In genomic region chr17:32284262-32285137, GRCm38 (mm10) we compare ENCODE assay signal across 8 mouse cellular contexts. TPM values are rescaled to one million over a fixed set of nuclear protein-coding genes. Genes with fewer than 3 reads are reported as not detected.
DNase-seq lines count a peak whose midpoint lies in the region; ATAC-seq and TF ChIP-seq lines count a peak whose summit lies in the region.

Brd4 (minus strand) TSS chr17:32284722.

- peak; percentile 19; the same call in 1 of the 2 replicates for TF ChIP-seq CTCF in layer of hippocampus, adult 2 months (conservative IDR thresholded peaks at IDR 0.05)
- TF ChIP-seq CTCF in lung, embryonic 14.5 days (IDR thresholded peaks at IDR 0.05; ENCODE audit: low read depth): no peak
- no peak for TF ChIP-seq CTCF in olfactory bulb, adult 2 months (IDR thresholded peaks at IDR 0.05; ENCODE audit: insufficient read depth, low read depth, low read length)
- TF ChIP-seq CTCF in thymus, adult 2 months (IDR thresholded peaks at IDR 0.05; ENCODE audit: borderline replicate concordance, control insufficient read depth, extremely low read depth, insufficient read depth, low read length, poor library complexity): no peak; the same call in 1 of the 2 replicates

- no peaks in the 10 kb centered on the region for H3K27me3 ChIP-seq in forebrain, embryonic 16.5 days (replicated peaks; ENCODE audit: control insufficient read depth, insufficient read depth, low read length)
- no peaks in the 10 kb centered on the region for H3K27me3 ChIP-seq in lung, embryonic 14.5 days (ENCODE audit: insufficient read depth, low read length)
- H3K27me3 ChIP-seq in thymus, adult 2 months (ENCODE audit: control insufficient read depth, insufficient read depth, low read length): no peaks in the 10 kb centered on the region

- peak within 1 kb of the TSS; percentile 98 to 99 for H3K4me3 ChIP-seq in ES-E14 (ENCODE audit: insufficient read depth in 1 of 2, low read depth in 1 of 2, low read length in 2 of 2, poor library complexity in 1 of 2, severe bottlenecking in 1 of 2)
- peak within 1 kb of the TSS; percentile 95 for H3K4me3 ChIP-seq in forebrain, embryonic 16.5 days (replicated peaks; ENCODE audit: low read length)
- peak within 1 kb of the TSS; percentile 97 for H3K4me3 ChIP-seq in layer of hippocampus, adult 2 months
- H3K4me3 ChIP-seq in lung, embryonic 14.5 days (ENCODE audit: low read depth, low read length): peak within 1 kb of the TSS; percentile 95
- H3K4me3 ChIP-seq in olfactory bulb, adult 2 months (ENCODE audit: insufficient read depth, low read depth, low read length): peak within 1 kb of the TSS; percentile 66
- H3K4me3 ChIP-seq in thymus, adult 2 months (ENCODE audit: control insufficient read depth, insufficient read depth, low read length): peak within 1 kb of the TSS; percentile 90

- peak; percentile 95 for ATAC-seq in forebrain, embryonic 16.5 days
- peak; percentile 93 for ATAC-seq in lung, embryonic 14.5 days (ENCODE audit: insufficient read depth)

- peak within 1 kb of the TSS; percentile 99 for H3K27ac ChIP-seq in ES-E14 (ENCODE audit: insufficient read depth, low read depth, low read length, poor library complexity, severe bottlenecking)
- H3K27ac ChIP-seq in forebrain, embryonic 16.5 days (ENCODE audit: low read length): peak within 1 kb of the TSS; percentile 100
- peak within 1 kb of the TSS; percentile 98 for H3K27ac ChIP-seq in layer of hippocampus, adult 2 months
- peak within 1 kb of the TSS; percentile 99 for H3K27ac ChIP-seq in lung, embryonic 14.5 days (ENCODE audit: low read depth)
- H3K27ac ChIP-seq in olfactory bulb, adult 2 months (ENCODE audit: insufficient read depth, low read depth, low read length): peak within 1 kb of the TSS; percentile 92
- H3K27ac ChIP-seq in thymus, adult 2 months (ENCODE audit: control insufficient read depth, insufficient read depth, low read length): peak within 1 kb of the TSS; percentile 78

- H3K9me3 ChIP-seq in ES-E14 (ENCODE audit: control insufficient read depth, insufficient read depth, low read depth, low read length): no peaks in the 10 kb centered on the region
- no peaks in the 10 kb centered on the region for H3K9me3 ChIP-seq in forebrain, embryonic 16.5 days (ENCODE audit: control insufficient read depth, low read length)
- H3K9me3 ChIP-seq in lung, embryonic 14.5 days (ENCODE audit: low read depth, low read length): no peaks in the 10 kb centered on the region

- peak within 1 kb of the TSS; percentile 87 for H3K4me2 ChIP-seq in forebrain, embryonic 16.5 days (ENCODE audit: low read length)
- H3K4me2 ChIP-seq in lung, embryonic 14.5 days: peak within 1 kb of the TSS; percentile 81

- in situ Hi-C loops in ES-E14 (cut with MboI; ENCODE audit: low sequenced_read_pairs in 2 of 2, unreplicated experiment in 2 of 2): no loop called here

- peak; percentile 79 for DNase-seq in ES-E14 (ENCODE audit: low read depth, low spot score)
- DNase-seq in cerebellum, adult 11-12 months: peak; percentile 93
- DNase-seq in heart, postnatal 36 days: peak; percentile 92 to 94
- DNase-seq in layer of hippocampus, adult 2 months (ENCODE audit: low spot score in 2 of 2): peak; percentile 87 to 91
- DNase-seq in lung, embryonic 14.5 days: peak; percentile 96
- DNase-seq in thymus, adult 2 months: peak; percentile 89

- peaks cover 7 to 14% of the 10 kb centered on the region in 2 experiments; a peak in 3 of 4 replicates for H3K4me1 ChIP-seq in ES-E14 (ENCODE audit: control insufficient read depth in 2 of 2, insufficient read depth in 2 of 2, low read length in 2 of 2, poor library complexity in 1 of 2)
- peaks cover 24% of the 10 kb centered on the region for H3K4me1 ChIP-seq in forebrain, embryonic 16.5 days (replicated peaks; ENCODE audit: control insufficient read depth, insufficient read depth, low read length)
- peaks cover 11% of the 10 kb centered on the region; the same call in 1 of the 2 replicates for H3K4me1 ChIP-seq in lung, embryonic 14.5 days (ENCODE audit: insufficient read depth)
- peaks cover 5% of the 10 kb centered on the region for H3K4me1 ChIP-seq in olfactory bulb, adult 2 months (ENCODE audit: control insufficient read depth, insufficient read depth, low read length)
- H3K4me1 ChIP-seq in thymus, adult 2 months (replicated peaks; ENCODE audit: control insufficient read depth, insufficient read depth, low read length): peaks cover 14% of the 10 kb centered on the region

- peak; percentile 98 for TF ChIP-seq POLR2A in olfactory bulb, adult 2 months (IDR thresholded peaks at IDR 0.05; ENCODE audit: insufficient read depth, low read depth, low read length)
- peak; percentile 89 for TF ChIP-seq POLR2A in thymus, adult 2 months (IDR thresholded peaks at IDR 0.05; ENCODE audit: control insufficient read depth, extremely low read depth, insufficient read depth, low read length, poor library complexity)

- no peaks in the 10 kb centered on the region for H3K36me3 ChIP-seq in ES-E14 (ENCODE audit: control insufficient read depth, insufficient read depth, low read length, poor library complexity, severe bottlenecking)
- no peaks in the 10 kb centered on the region for H3K36me3 ChIP-seq in forebrain, embryonic 16.5 days (ENCODE audit: control insufficient read depth, insufficient read depth)
- no peaks in the 10 kb centered on the region for H3K36me3 ChIP-seq in lung, embryonic 14.5 days (ENCODE audit: insufficient read depth)
- H3K36me3 ChIP-seq in thymus, adult 2 months (ENCODE audit: control insufficient read depth, insufficient read depth, low read length): no peaks in the 10 kb centered on the region

- WGBS in forebrain, embryonic 16.5 days: under 1% methylated on average over 76 of the region's 100 CpGs
- WGBS in lung, embryonic 14.5 days: under 1% methylated on average over 100 of the region's 100 CpGs
- WGBS in olfactory bulb, adult 2 months: under 1% methylated on average over 100 of the region's 100 CpGs
- 1% methylated on average over 100 of the region's 100 CpGs for WGBS in thymus, adult 2 months

- peak within 1 kb of the TSS; percentile 100 for H3K9ac ChIP-seq in ES-E14 (ENCODE audit: insufficient read depth, low read depth, low read length, poor library complexity, severe bottlenecking)
- H3K9ac ChIP-seq in forebrain, embryonic 16.5 days (replicated peaks; ENCODE audit: low read depth, low read length): peak within 1 kb of the TSS; percentile 97
- peak within 1 kb of the TSS; percentile 97 for H3K9ac ChIP-seq in lung, embryonic 14.5 days

- intact Hi-C loops in heart, postnatal 36 days (cut with DNase I): loop anchor here (2.0 kb wide), 1 partner anchor 36 kb away; the partner anchor contains the start of gene Akap8

TF ChIP-seq in ES-E14, 5 proteins besides CTCF, POLR2A, EP300 and RAD21:
- TF ChIP-seq CHD2 (IDR thresholded peaks at IDR 0.05; ENCODE audit: low read depth, low read length) (no peak), HCFC1 (IDR thresholded peaks at IDR 0.05; ENCODE audit: borderline replicate concordance, insufficient read depth, low read length) (0 out of 2 replicates have a peak, but pooled peaks have one; percentile 28)

RNA-seq across cellular contexts. Expression of gene Brd4, which starts in this region (rescaled TPM):
- 51.7 and 54.3 TPM in 2 replicates for total RNA-seq in ES-E14 (2012; rRNA removed)
- 82.2 and 83.8 TPM in 2 replicates for polyA plus RNA-seq in forebrain, embryonic 16.5 days (2015; fragmentation: Nextera tagmentation; extraction: Ambion mirVana)
- total RNA-seq in heart, postnatal 36 days (2021): 10 to 100 TPM; 52.3 to 55.0 TPM
- total RNA-seq in layer of hippocampus, adult 2 months (2021): 100 to 1,000 TPM; 103 to 121 TPM
- polyA plus RNA-seq in lung, embryonic 14.5 days (2014; fragmentation: Nextera tagmentation; extraction: Ambion mirVana): 111 and 114 TPM in 2 replicates
- not detected in 2 replicates for polyA plus RNA-seq in olfactory bulb, adult 2 months (2012; ENCODE audit: insufficient read depth, insufficient read length, low replicate concordance, missing spikeins)
- polyA plus RNA-seq in thymus, adult 2 months (2012; rRNA removed): 107 and 136 TPM in 2 replicates

Comparison
In these comparisons a context has a peak if more than half of its experiments do, and no peak if none do; other contexts are left out.
1. Peak in every context shown above with its lines: DNase-seq, ATAC-seq, H3K4me3 ChIP-seq and H3K27ac ChIP-seq.